Mouse (Mus musculus): Measurements from ENCODE around the gene Nrf1.

Nrf1 gene

DNA sequence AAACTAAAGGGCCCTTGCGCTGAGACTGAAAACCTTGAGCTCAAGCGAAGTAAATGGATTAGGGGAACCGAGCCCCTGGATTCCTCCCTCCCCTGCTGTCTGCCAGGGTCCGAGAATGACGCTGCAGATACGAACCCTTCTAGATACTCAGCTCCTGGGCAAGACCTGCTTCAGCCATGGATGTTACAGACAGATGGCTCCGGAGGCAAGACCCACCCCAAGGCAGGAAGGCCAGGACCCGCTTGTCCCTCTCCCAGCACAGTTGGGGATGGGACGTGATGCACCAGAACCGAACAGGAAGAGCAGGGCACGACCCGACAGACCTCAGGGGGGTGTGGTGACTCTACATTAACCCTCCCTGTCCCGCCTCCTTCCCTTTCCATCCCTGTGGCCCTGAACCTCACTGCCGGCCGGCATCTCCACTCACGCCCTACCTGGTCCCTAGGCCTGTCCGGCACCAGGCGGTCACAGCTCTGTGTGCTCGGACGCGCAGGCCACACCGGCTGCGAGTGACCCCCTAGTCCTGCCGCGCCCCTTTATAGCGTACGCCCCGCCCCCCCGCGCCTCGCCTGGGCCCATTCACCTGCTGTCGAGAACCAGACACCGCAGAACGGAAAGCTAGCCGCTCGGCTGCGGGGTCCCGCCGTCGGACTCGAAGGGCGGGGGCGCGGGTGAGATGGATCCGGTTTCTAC, 127.6 kb downstream of the Nrf1 start:
- DNase-seq (ENCODE audit: low spot score) = no peak

DNA sequence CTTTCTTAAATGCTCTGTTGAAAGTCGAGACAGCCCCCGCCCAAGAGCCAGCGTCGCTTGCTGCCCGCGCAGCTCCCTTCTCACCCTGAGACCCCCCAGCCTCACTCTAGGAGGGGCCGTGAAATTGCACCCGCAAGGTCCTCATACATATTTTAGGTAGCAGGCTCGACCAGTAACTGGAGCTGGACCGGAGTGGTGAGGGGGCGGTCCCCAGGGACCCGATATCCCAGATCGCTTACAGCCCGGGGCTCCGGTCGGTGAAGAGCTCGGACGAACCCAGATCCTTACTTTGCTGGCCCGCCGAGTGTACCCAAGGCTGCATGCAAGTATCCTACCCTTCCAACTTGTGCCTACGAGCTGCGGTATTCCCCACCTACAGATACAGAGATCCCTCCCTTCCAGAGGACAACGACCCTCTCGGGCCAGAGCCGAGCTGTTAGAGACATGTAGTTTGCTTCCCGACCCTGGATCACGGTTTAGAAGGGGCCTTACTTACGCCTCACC, 128.2 kb downstream of the Nrf1 start:
- no peak for DNase-seq (ENCODE audit: low spot score)

DNA sequence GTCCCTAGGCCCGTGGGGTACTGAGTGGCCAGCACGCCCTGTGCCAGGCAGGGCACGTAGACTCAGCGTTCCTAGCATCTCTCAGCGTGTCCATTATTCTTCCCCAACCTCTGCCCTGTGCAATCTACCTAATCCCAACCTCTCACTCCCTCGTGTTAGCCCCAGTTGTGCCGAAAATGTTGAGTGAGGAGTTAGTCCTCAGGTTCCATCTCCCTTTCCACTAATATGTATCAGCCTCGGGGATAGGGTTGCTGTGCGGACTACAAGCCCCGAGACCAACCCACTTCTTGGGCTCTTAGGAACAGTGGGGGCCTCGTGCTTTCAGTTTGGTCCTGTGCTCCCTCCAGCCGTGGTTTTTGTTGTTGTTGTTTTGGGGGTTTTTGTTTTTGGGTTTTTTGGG, 128.7 kb downstream of the Nrf1 start:
- DNase-seq (ENCODE audit: low spot score) = no peak

DNA sequence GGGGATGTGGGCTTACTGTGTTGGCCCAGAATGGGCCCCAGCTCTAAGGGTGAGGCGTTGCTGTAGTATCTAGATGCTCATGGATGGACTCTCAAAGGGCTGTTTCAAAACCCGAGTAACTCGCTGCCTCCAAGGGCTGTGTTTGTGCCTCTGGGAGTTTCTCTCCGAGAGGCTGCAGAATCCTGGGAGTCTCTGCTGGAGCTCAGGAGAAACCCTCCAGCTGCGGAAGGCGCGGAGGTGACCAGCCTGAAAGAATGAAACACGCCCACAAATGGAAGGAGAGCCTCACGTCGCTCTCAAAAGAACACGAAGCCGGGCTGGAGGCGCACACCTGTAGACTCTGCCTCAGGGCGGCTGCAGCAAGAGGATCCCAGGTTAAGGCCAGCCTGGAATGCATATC, 129.5 kb downstream of the Nrf1 start:
- no peak for DNase-seq (ENCODE audit: low spot score)

DNA sequence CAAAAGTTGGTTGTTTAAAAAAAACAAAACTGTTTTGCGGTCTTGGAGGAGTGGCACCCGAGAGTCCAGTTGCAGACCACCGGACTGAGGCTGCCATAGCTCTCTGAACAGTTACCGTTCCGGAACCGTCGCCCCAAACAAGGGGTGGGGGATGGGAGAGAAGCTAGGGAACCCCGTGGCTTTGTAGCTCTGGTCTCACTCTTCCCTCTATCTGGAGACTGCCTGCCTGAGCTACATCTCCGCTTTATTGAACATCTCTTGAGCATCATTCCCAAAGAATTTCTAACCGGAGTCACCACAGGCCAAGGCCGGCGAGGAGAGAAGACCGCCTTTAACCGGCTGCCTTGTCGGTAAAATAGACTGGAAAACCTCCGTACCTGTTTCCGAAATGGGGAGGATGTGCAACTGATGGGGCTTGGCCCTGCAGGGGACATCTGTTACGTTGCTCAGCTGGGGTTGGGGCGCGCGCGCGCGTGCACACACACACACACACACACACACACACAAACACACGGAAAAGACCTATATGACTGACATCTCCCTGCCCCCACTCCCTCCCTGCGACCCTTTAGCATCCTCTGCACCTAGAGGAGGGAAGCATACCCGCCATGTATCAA, 130.3 kb downstream of the Nrf1 start:
- DNase-seq (ENCODE audit: low spot score) = no peak

DNA sequence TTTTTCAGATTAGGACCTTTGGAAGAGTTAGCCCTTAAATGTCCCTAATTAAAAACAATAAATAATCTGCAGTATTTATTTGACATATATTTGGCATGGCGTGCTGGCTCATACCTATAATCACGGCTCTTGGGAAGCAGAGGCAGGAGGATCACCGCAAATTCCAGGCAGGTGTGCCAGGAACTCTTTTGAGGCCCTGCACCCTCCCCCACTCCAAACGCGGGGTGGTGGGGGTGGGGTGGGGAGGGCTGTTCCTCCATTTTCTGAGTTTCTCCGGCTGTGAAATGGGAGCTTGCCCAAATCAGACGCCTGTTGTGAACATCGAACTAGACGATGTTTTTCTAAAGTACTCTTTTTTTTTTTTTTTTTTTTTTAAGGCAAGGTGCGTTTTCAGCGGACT, 131.3 kb downstream of the Nrf1 start:
- no peak for DNase-seq (ENCODE audit: low spot score)

DNA sequence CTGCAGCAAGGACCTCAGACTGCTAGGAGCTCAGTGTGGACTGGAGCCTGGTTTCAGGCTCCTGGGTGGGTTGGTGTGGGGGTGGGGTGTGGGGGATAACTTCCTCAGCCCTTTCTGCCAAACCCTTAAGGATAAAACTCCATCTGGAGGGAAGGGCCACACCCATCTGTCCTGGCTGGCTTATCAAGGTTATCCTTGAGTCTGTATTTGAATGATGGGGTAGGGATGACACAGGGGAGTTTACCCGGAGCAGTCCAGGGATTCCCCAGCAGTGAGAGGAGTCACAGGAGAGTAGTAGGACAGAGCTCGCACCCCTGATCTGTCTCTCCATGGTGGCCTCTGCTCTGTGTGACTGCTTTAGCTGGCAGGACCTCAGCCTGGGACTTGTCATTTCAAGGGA, 132.5 kb downstream of the Nrf1 start:
- no peak for DNase-seq (ENCODE audit: low spot score)

DNA sequence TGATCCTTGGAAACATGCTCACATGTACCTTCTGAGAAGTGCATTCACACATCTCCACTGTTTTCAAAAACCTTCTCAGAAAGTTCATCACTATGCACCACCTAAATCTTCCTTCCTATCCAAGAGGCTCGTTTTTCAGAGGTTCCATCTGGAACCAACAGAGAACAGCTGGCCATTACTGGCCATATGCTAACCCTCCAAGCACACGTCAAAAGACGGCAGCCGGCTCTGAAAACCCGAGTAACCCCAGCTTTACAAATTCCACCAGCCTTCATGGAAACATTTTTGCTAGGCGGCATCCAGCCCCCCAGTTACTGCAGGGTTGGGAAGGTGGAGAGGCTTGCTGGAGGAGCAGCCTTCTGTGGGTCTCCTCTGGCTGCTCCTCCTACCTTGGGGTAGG, 134.2 kb downstream of the Nrf1 start:
- no peak for DNase-seq (ENCODE audit: low spot score)

DNA sequence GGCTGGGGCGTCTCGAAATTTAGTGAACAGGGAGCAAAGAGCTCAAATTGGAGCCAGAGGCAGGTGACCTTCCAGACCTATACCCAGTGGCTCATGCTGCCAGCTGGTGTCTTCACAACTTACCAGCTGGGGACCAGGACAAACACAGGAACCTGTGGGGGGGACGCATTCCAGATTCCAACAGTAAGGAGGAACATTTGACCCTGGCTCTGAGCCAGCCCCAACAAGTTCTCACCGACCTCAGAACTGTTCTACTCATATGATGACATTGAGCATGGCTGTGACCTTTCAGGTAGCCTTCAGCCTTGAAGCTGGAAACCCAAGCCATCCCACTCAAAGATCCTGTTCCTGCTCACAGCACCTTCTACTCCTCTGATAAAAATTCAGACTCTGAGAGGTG, 135.8 kb downstream of the Nrf1 start:
- DNase-seq (ENCODE audit: low spot score) = no peak

DNA sequence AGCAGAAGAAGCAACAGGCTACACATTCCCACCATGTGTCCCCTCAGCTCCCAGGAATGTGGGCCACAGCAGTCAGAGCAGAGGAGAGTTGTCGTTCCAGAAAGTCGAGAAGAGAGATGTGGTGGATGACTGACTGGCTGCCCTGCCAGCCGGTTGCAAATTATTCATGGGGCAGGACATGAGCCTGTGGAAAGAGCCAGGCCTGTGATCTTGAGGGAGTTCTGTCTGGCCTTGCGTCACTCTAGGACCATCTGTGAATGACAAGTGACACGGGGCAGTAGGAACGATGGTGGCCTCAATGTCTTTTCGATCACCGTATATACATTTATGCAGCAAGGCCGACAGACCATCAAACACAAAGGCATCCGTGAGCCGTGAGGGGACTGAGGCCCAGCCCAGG, 147.9 kb downstream of the Nrf1 start:
- DNase-seq (ENCODE audit: low spot score) = no peak

DNA sequence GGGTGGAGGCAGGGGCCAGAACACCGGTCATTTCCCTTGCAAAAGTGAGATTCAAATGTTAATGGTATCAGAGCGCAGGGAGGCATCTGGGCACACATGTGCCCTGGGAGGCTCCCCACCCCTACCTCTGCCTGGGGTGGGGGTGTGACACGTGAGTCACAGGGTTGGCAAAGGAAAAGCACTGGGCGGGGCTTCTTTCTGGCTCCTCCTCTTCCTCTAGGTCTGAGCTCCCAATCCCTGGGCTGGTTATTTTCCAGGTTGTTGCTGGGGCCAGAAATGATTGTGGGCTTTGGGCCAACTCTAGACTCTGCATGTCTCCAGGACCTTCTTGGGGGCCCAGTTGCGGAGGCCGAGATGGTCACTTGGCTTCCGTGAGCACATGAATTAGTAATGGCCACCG, 148.4 kb downstream of the Nrf1 start:
- DNase-seq (ENCODE audit: low spot score) = no peak
